Mouse (Mus musculus): Measurements from ENCODE around the gene Hspa1l. TPM values are rescaled to one million over a fixed set of nuclear protein-coding genes. Genes with fewer than 3 reads are reported as not detected.
"Not testable (repeated sequence)": the region's sequence is repeated elsewhere in the genome, so short reads cannot be mapped to it uniquely, and the experiment has no call there.

The Hspa1l gene
- total RNA-seq, 2 experiments from 2014 or later = 14.9 to 31.2 TPM

DNA sequence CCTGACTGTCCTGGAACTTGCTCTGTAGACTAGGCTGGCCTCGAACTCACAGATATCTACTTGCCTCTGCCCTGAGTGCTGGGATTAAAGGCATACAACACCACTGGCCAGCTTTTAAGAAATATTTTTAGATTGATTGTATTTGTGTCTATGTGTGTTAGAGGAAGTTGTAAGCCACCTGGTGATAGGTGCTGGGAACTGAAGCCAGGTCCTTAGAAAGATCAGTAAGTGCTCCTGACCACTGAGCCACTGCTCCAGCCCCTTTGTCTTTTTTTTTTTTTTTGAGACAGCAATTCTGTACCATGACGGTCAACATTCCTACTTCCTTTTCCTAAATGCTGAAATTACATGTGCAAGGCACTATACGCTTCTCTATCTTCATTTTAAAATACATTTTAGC is 19.2 kb upstream of the Hspa1l start:
- H3K4me3 ChIP-seq = no peak overlapping the region
- no peak for DNase-seq
- intact Hi-C loops (cut with DNase I) = no loop called here
- H3K27ac ChIP-seq = no peak overlapping the region
- TF ChIP-seq CTCF (IDR thresholded peaks at IDR 0.05) = no peak

DNA sequence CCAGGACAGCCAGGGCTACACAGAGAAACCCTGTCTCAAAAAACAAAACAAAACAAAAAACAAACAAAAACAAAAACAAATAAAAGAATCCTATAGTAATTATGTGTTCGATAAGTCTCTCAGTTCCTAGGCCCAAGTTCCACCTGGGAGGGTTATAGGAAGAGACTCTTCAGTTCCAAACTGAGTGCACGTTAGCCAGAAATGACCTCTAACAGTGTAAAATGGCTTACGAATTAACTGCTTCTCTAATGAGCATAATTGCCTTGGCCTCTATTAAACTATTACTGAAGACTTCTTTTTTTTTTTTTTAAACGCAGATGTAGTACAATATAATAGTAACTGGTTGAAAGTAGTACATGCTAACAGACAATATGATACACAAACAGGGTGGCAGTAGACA is 18.6 kb upstream of the Hspa1l start:
- no peak overlapping the region for H3K4me3 ChIP-seq
- TF ChIP-seq CTCF (IDR thresholded peaks at IDR 0.05) = no peak
- no peak overlapping the region for H3K27ac ChIP-seq
- DNase-seq = no peak
- intact Hi-C loops (cut with DNase I) = no loop called here

DNA sequence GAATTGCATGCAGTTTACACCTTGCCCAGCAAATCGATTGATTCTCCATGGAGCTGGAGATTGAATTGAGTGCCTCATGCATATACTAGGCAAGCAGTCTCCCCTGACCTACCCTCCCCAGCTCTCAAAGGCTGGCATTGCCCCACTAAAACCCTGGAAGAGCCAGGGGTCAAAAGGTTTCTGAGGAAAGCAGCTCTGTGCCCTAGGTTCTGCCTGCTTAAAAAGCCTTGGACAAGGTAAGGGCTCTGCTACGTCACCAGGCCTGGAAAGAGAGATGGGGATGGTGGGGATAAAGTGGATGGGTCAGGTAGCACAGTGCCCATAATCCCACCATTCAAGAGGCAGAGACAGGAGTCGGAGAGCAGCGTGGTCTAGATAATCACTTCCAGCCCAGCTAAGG is 17.7 kb upstream of the Hspa1l start:
- intact Hi-C loops (cut with DNase I) = loop anchor here (1.0 kb wide), 1 partner anchor 23 kb away; no protein-coding TSS in a partner anchor
- Histone ChIP-seq H3K4me3 (no peak overlapping the region), H3K27ac (no peak overlapping the region)
- TF ChIP-seq CTCF (IDR thresholded peaks at IDR 0.05) = no peak
- no peak for DNase-seq

DNA sequence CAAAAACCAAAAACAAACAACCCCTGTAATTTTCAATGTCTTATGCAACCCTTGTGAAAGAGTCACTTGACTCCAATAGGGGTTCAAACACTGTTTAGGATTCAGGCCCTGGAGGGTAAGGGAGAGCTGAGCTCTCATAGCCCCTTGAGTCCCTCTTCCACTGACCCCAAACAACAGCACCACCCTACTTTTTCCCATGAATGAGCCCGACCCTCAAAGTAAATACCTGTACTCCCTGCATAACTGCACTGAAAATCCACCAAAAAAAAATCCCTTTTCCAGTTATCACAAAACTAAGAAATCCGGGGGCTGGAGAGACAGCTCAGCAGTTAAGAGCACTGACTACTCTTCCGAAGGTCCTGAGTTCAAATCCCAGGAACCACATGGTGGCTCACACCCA is 16.6 kb upstream of the Hspa1l start:
- no peak for DNase-seq
- Histone ChIP-seq H3K4me3 (no peak overlapping the region), H3K27ac (no peak overlapping the region)
- intact Hi-C loops (cut with DNase I) = loop anchor here (1.0 kb wide), 1 partner anchor 22 kb away; no protein-coding TSS in a partner anchor
- no peak for TF ChIP-seq CTCF (IDR thresholded peaks at IDR 0.05)

DNA sequence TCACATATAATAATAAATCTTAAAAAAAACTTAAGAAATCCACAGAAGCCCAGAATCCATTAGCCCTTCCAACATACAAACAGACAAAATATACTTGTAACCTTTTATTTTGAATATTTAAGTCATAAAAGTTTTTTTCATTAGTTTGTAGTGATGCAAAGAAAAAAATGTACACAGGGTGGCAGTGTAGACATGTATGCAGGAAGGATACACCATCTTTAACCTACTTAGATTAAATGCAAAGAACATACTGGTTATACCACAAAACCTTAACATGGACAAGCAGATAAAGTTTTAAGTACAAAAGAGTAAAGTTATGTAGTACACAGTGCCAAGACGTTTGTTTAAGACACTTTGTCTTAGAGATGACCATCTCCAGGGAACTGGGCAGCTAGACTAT is 16.2 kb upstream of the Hspa1l start:
- intact Hi-C loops (cut with DNase I) = no loop called here
- TF ChIP-seq CTCF (IDR thresholded peaks at IDR 0.05) = peak; percentile 48
- H3K4me3 ChIP-seq = no peak overlapping the region
- no peak overlapping the region for H3K27ac ChIP-seq
- DNase-seq = no peak

DNA sequence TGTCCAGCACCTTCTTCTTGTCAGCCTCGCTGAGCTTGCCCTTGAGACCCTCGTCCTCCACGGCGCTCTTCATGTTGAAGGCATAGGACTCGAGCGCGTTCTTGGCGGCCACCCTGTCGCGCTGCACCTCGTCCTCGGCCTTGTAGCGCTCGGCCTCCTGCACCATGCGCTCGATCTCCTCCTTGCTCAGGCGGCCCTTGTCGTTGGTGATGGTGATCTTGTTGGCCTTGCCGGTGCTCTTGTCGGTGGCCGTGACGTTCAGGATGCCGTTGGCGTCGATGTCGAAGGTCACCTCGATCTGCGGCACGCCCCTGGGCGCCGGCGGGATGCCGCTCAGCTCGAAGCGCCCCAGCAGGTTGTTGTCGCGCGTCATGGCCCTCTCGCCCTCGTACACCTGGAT is 15.2 kb upstream of the Hspa1l start:
- intact Hi-C loops (cut with DNase I) = not testable (repeated sequence)

DNA sequence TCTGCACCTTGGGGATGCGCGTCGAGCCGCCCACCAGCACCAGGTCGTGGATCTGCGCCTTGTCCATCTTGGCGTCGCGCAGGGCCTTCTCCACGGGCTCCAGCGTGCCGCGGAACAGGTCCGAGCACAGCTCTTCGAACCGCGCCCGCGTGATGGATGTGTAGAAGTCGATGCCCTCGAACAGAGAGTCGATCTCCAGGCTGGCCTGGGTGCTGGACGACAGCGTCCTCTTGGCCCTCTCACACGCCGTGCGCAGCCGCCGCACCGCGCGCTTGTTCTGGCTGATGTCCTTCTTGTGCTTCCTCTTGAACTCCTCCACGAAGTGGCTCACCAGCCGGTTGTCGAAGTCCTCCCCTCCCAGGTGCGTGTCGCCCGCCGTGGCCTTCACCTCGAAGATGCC is 14.5 kb upstream of the Hspa1l start:
- intact Hi-C loops (cut with DNase I); H3K27ac ChIP-seq; DNase-seq: not testable (repeated sequence)
- H3K4me3 ChIP-seq = peak overlapping the region; percentile 51

More for the DNA sequence above, 15.2 kb upstream of the Hspa1l start:
- not testable (repeated sequence) for DNase-seq, H3K27ac ChIP-seq
- peak overlapping the region; percentile 51 for H3K4me3 ChIP-seq

DNA sequence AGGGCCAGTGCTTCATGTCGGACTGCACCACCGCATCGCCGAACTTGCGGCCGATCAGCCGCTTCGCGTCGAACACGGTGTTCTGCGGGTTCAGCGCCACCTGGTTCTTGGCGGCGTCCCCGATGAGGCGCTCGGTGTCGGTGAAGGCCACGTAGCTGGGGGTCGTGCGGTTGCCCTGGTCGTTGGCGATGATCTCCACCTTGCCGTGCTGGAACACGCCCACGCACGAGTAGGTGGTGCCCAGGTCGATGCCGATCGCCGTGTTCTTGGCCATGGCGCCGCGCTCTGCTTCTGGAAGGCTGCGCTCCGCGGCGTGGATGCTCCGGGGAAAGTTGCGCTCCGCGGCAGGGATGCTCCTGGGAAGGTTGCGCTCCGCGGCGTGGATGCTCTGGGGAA is 13.8 kb upstream of the Hspa1l start:
- peak; percentile 44 for DNase-seq
- Histone ChIP-seq H3K4me3 (peak overlapping the region; percentile 83), H3K27ac (peak overlapping the region; percentile 95)
- intact Hi-C loops (cut with DNase I) = not testable (repeated sequence)

DNA sequence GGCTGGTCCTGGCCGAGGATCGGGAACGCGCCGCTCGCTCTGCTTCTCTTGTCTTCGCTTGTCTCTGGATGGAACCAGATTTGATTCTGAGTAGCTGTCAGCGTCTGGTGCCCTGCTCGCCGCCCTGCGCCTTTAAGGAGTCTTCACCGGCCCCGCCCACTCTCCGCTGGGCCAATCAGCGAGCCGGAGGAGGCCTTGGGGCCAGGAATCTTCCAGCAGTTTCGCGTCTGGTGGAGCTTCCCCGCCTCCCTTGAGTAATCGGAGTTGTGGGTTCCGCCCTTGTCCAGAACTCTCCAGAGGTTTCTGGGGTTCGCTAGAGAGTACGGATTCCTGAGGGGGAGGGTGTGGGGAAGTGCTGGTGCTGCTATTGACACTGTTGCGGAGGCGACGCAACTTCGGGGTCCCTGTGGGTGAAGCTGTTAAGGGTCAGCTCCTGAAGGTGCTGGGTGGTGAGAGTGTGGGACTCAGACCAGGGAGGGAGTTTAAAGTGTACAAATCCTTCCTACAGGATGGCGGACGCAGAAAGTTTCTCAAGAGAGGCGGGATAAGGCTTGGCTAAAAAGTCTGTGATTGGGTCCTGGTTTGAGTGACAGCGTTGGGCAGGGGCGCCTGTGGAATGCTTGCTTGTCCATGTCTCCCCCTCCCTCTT is 13.2 kb upstream of the Hspa1l start, which contains the start of gene Hspa1b:
Hspa1b (minus strand) TSS at position 109 of the 649 bp plus-strand sequence.
- peak within 1 kb of the TSS; percentile 95 for H3K27ac ChIP-seq
- H3K4me3 ChIP-seq = peak within 1 kb of the TSS; percentile 83
- peak; percentile 85 for DNase-seq
- intact Hi-C loops (cut with DNase I) = not testable (repeated sequence)

DNA sequence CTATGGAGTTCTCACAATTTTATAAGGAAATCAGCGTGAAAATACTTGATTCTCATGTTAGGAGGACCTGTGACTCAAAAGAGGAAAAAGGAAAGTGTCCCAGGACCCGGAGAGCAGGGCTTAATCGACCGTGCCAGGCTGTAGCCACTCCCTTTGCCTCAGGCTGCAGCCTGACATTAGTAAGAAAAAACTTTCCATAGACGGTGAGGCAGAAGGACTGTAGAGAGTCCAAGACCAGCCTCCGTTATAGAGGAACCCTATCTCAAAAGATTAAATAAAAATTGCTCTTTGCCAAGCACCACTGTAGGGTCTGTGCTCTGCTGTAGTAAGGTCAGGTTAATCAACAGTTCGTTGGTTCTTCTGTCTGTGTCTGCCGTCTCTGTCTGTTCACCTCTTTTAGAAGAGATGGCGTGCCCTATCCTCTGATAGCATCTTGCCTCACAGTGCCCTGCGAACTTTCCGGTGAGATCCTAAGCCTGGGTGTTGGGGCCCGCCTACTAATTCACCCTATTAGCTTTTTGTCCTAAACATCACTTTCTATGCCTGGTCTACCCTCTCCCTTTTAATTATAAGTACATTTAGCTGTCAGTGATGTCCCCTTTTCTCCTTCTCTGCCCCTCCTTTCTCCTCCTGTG is 12.5 kb upstream of the Hspa1l start:
- intact Hi-C loops (cut with DNase I) = no loop called here
- DNase-seq = peak; percentile 42
- TF ChIP-seq CTCF (IDR thresholded peaks at IDR 0.05) = no peak
- Histone ChIP-seq H3K4me3 (peak overlapping the region; percentile 83), H3K27ac (peak overlapping the region; percentile 95)

DNA sequence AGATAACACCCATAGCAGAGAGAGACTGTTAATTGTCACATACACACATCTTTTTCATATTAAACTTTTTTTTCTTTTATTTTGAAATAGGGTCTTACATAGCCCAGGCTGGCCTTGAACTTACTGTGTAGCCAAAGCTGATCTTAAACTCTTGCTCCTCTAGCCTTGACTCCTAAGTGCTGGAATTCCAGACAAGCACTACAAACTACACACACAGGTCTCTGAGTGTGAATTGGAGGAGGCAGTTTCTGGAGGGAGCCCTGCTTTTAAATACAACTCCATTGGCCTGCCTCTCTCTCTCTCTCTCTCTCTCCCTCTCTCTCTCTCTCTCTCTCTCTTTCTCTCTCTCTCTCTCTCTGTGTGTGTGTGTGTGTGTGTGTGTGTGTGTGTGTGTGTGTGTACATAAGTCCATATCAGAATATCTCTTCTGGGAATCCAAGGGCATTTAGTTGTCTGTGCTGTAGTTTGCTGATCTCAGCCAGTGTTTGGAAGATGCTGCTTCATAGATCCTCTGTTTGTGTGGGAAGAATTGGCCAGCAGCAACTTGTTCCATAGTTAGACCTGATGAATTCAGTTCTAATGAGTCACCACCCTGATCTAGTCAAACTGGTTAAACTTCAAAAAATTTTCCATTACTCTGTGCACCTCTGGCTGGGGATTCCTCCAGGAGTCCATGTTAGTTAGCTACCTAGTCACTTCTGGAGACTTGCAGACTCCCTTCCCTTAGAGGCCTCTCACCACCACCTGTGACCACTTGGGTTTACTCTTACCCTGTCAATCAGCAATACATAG is 11.6 kb upstream of the Hspa1l start:
- intact Hi-C loops (cut with DNase I) = no loop called here
- Histone ChIP-seq H3K4me3 (no peak overlapping the region), H3K27ac (peak overlapping the region; percentile 95)
- no peak for TF ChIP-seq CTCF (IDR thresholded peaks at IDR 0.05)
- DNase-seq = no peak

DNA sequence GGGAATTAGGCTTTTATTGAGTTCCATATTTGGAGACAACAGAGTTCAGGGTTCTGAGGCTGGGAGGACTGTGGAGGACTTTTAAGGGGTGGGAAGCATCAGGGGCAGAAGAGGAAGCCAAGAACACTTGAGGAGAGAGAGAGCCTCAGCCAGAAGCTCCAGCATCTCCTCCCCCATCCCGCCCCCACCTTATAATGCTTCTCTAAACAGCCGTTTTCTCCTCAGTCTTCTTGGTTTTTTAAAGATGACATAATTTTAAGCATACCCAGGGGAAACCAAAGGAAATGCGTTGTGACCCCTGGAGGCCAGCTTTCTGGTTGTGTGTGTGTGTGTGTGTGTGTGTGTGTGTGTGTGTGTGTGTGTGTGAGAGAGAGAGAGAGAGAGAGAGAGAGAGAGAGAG is 10.4 kb upstream of the Hspa1l start:
- DNase-seq = no peak
- intact Hi-C loops (cut with DNase I) = no loop called here
- peak overlapping the region; percentile 83 for H3K27ac ChIP-seq
- TF ChIP-seq CTCF (IDR thresholded peaks at IDR 0.05) = no peak
- H3K4me3 ChIP-seq = no peak overlapping the region

DNA sequence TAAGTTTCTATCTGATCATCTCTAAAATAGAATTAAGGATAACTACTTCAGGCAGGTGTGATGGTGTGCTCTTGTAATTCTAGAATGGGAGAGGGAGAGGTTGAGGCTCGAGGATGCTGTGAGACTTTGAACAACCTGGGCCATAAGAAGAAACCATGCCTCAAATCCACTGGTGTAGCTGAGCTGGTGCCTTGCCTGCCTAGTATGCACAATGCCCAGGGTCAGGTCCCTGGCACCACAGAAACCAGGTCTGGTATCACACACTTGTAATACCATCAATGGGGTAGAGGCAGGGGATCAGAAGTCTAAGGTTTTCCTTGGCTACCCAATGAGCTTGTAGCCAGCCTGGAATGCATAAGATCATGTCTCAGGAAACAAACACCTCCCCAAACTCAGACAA is 9.7 kb upstream of the Hspa1l start:
- no peak overlapping the region for H3K4me3 ChIP-seq
- no peak for DNase-seq
- H3K27ac ChIP-seq = 0 out of 2 replicates have a peak overlapping the region, but pooled peaks have one; percentile 57
- TF ChIP-seq CTCF (IDR thresholded peaks at IDR 0.05) = no peak
- intact Hi-C loops (cut with DNase I) = no loop called here

Data from gastrocnemius, adult 2 months (tissue).